Mouse (Mus musculus) spleen, adult 2 months (tissue): ENCODE results near the gene Sash1. TPM values are rescaled to one million over a fixed set of nuclear protein-coding genes. Genes with fewer than 3 reads are reported as not detected.

Experiments used
- DNase-seq, 2 experiments: peaks; one replicate each; pipeline versions ENCODE4 v3.0.0 to v3.0.0-alpha.2; 2012 to 2021; ENCODE audit warnings: low spot score in 2 of 2, low read depth in 1 of 2
- H3K27ac ChIP-seq: fragments of 200-500 bp; 2 replicates; pipeline ENCODE4 v1.5.1; 2012; ENCODE audit warnings: low read length, inconsistent platforms; ENCODE audit not compliant: insufficient read depth
- H3K27me3 ChIP-seq: fragments of 200-500 bp; 2 replicates; pipeline ENCODE4 v1.6.1; 2012; ENCODE audit warnings: mild to moderate bottlenecking, moderate library complexity, low read length, inconsistent platforms; ENCODE audit not compliant: control insufficient read depth, insufficient read depth
- H3K36me3 ChIP-seq: fragments of 200-500 bp; 2 replicates; pipeline ENCODE4 v1.6.1; 2012; ENCODE audit warnings: mild to moderate bottlenecking, low read length, inconsistent platforms; ENCODE audit not compliant: control insufficient read depth, insufficient read depth
- H3K4me1 ChIP-seq: fragments of 200-500 bp; 2 replicates; pipeline ENCODE4 v1.6.1; 2011; ENCODE audit warnings: inconsistent platforms; ENCODE audit not compliant: control insufficient read depth, insufficient read depth, insufficient read length
- H3K4me3 ChIP-seq: fragments of 200-500 bp; 2 replicates; pipeline ENCODE4 v1.5.1; 2011; ENCODE audit warnings: mild to moderate bottlenecking, inconsistent platforms; ENCODE audit not compliant: insufficient read depth, insufficient read length; ENCODE audit errors: extremely low read depth
- CTCF ChIP-seq: fragments of 200-500 bp; IDR thresholded peaks from 2 replicates; pipeline ENCODE4 v1.5.1; 2011; ENCODE audit warnings: mild to moderate bottlenecking, inconsistent platforms; ENCODE audit not compliant: insufficient read depth, insufficient read length, insufficient replicate concordance; ENCODE audit errors: extremely low read depth
- POLR2A ChIP-seq: fragments of 200-500 bp; IDR thresholded peaks from 2 replicates; pipeline ENCODE4 v1.6.1; 2011; ENCODE audit warnings: low read depth, low read length, inconsistent platforms
- WGBS: fragments of 180-500 bp; shearing (Covaris S2); methylation state at CpG from one replicate; pipeline ENCODE4 v1.1.7; 2018; 5-methylcytosine and 5-hydroxymethylcytosine counted together
- polyA plus RNA-seq: library from polyadenylated mRNA; depleted of rRNA; stranded (reverse); fragments of >200 nt; gene quantifications from 2 replicates; pipeline ENCODE4 v1.2.3, GENCODE M21; 2012

The Sash1 gene
- polyA plus RNA-seq, 1 experiment, result 9.8 TPM

DNA sequence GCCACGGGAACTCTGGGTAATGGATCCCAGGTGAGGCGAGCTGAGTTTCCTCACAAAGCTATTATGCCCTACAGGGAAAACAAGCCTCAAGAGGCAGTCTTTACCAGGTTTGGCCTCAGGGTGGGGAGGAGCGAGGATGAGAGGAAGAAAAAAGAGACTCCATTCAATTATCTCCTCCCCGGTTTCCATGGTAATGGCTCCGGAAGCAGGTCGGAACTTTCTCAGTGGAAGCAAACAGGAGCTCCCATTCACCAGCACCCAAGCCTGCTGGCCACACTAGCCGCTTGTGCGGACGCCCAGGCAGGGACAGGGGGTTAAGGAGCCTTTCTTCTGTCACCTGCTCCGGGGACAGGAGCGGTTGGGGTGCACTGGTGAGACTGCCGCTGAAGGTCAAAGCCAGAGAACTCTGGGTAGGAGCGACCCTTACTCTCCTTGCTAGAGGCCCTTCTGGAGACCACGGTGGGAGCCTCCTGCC is 84.7 kb downstream of the Sash1 start:
- Histone ChIP-seq H3K27ac (no peak overlapping the region), H3K36me3 (no peaks in the 10 kb centered on the region), H3K4me3 (no peak overlapping the region), H3K4me1 (peaks cover 8% of the 10 kb centered on the region; the same call in 1 of the 2 replicates), H3K27me3 (no peaks in the 10 kb centered on the region)
- DNase-seq, result no peak
- TF ChIP-seq CTCF (no peak), POLR2A (no peak)
- 93% methylated on average over 14 of the region's 14 CpGs for WGBS

DNA sequence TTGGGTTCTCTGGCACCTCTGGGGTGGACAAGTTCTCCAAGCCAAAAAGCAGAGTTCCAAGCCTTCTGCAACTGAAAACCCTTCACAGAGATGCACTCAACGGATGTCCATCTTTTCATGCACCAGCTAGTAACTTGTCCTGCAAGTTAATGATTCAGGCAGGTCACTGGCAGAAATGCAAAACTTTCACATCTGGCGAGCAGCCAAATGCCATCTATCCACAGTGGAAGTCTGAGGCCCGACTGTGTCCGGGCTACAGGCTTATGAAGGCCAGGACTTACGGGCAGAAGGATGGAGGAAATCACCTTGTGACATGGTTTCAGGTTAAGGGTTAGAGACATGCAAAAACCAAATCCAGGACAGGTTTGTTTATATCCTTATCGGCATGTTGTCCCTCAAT is 88.0 kb downstream of the Sash1 start:
- H3K27ac ChIP-seq, result no peak overlapping the region
- TF ChIP-seq POLR2A (no peak), CTCF (no peak)
- DNase-seq, result no peak

DNA sequence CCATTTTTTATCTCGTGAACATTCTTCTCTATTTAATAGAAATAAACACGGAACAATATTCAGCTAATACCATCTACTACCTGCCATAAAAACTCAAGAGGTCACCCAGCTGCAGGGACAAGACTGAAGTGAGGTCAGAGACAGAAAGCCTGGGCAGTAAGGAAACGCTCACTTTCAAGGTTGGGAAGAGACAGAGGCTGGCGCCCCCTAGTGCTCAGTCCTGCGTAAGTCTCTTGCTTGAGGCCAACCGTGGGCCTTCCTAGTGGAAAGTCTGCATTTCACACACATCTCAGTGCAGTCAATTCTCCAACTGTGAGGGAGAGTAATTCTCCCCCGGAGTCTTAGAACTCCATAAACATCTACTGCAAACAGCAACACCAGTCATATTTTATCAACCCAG is 90.5 kb downstream of the Sash1 start:
- WGBS, result 29% methylated on average over 7 of the region's 7 CpGs
- peak in 1 of 2 experiments; percentile 41 for DNase-seq

More for the DNA sequence above, 88.0 kb downstream of the Sash1 start:
- 85% methylated on average over 6 of the region's 6 CpGs for WGBS
- Histone ChIP-seq H3K36me3 (no peaks in the 10 kb centered on the region), H3K27me3 (no peaks in the 10 kb centered on the region), H3K4me1 (peaks cover under 1% of the 10 kb centered on the region; the same call in 1 of the 2 replicates), H3K4me3 (no peak overlapping the region)

DNA sequence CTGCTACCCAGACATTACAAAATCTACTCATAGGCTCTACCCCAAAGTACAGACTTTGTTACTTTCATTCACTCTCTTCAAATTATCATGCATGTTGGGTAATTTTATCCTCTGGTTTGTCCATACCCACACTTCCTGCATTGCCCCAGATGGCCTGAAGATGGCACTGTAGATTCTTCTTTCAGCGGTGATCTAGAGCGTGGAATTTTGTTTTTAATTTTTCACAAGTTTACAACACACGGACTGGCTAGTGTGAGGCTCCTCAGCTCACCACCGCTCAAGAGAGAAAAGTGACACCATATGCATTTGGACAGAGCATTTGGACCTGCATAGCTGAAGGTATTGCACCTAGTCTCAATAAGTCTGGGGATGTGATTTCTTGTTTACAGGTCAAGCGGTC is 93.5 kb downstream of the Sash1 start:
- Histone ChIP-seq H3K36me3 (no peaks in the 10 kb centered on the region), H3K27ac (no peak overlapping the region), H3K4me1 (no peaks in the 10 kb centered on the region), H3K27me3 (no peaks in the 10 kb centered on the region), H3K4me3 (no peak overlapping the region)
- no peak for TF ChIP-seq POLR2A
- peak; percentile 35; the same call in 1 of the 2 replicates for TF ChIP-seq CTCF
- WGBS, result 54% methylated on average over 5 of the region's 5 CpGs
- peak in 1 of 2 experiments; percentile 27 for DNase-seq

More for the DNA sequence above, 90.5 kb downstream of the Sash1 start:
- Histone ChIP-seq H3K27me3 (no peaks in the 10 kb centered on the region), H3K27ac (no peak overlapping the region), H3K4me3 (no peak overlapping the region), H3K4me1 (no peaks in the 10 kb centered on the region), H3K36me3 (no peaks in the 10 kb centered on the region)
- TF ChIP-seq CTCF (peak; percentile 75), POLR2A (no peak)

DNA sequence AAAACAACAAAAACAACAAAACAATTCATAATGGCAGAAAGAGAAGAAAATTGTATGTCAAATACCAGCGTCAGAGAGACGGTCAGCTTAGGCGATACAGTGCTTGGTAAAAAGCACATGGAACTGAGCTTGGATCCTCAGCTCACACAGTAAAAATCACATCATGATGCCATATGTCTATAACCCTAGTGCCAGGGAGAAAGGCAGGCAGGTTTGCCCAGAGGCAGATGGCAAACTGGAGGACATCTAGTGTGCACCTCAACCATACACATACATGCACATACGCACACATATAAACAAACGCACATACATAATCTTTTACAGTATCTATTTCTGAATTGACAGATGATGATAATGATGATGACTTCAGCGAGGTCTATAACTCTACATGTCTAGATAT is 96.8 kb downstream of the Sash1 start:
- Histone ChIP-seq H3K36me3 (no peaks in the 10 kb centered on the region), H3K4me3 (no peak overlapping the region), H3K4me1 (no peaks in the 10 kb centered on the region; the same call in 1 of the 2 replicates), H3K27me3 (no peaks in the 10 kb centered on the region), H3K27ac (no peak overlapping the region)
- TF ChIP-seq POLR2A (no peak), CTCF (no peak)
- DNase-seq, result no peak
- 94% methylated on average over 6 of the region's 6 CpGs for WGBS

DNA sequence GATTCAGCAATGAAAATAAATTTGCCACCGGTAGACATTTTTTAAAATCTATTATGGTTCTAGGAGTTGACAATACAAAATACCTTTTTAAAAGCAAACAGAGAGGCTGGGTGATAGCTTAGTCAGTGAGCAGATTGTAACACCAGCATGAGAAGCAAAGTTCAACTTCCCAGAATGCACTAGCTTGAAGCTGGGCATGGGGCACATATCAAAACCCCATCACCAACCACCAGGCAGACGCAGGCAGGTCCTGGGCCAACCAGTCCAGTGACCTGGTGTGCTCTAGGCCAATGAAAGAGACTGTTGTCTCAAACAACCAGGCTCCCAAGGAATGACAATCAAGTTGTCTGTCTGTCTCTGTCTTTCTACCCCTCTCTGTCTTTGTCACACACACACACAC is 98.6 kb downstream of the Sash1 start:
- WGBS, result 90% methylated on average over 2 of the region's 2 CpGs
- H3K4me3 ChIP-seq, result no peak overlapping the region
- H3K27ac ChIP-seq, result no peak overlapping the region

DNA sequence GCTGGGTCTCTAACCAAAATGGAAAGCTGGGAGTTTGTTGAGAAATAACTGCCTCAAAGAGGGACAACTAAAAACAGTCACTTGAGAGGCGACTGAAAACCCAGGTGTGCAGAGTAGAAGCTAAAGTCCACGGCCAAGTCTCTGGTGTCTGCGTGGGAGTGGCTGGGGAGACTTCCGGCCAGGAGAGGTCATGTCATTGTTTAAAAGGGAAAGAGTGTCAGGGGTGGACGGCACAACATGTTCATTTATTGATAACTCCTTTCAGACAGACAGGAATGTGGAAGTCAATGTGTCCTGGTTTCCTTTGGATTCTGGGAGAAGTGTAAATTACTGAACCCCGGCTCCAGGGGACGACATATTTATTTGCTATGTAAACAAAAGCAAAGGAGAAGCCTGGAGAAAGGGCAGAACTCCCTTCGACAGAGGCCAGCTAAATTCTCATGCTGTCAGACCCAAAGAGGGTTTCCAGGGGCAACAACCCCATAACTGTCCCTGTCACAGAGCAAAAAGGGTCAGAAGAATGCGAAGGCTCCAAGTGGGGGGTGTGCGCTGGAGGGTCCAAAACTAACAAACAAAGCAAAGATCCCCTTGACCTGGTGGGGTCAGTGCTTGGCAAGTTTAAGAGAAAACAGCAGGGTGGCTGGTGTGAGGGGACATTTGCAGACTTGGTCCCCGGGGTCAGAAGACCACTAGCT is 100.3 kb downstream of the Sash1 start:
- Histone ChIP-seq H3K4me1 (no peaks in the 10 kb centered on the region; the same call in 1 of the 2 replicates), H3K27ac (no peak overlapping the region; the same call in 1 of the 2 replicates), H3K36me3 (no peaks in the 10 kb centered on the region), H3K27me3 (no peaks in the 10 kb centered on the region), H3K4me3 (no peak overlapping the region)
- no peak for DNase-seq
- no peak for TF ChIP-seq POLR2A
- TF ChIP-seq CTCF, result no peak
- 88% methylated on average over 11 of the region's 11 CpGs for WGBS

More for the DNA sequence above, 98.6 kb downstream of the Sash1 start:
- Histone ChIP-seq H3K36me3 (no peaks in the 10 kb centered on the region), H3K4me1 (no peaks in the 10 kb centered on the region; the same call in 1 of the 2 replicates), H3K27me3 (no peaks in the 10 kb centered on the region)
- no peak for DNase-seq
- TF ChIP-seq POLR2A, result no peak
- TF ChIP-seq CTCF, result no peak
